Mouse (Mus musculus) E14TG2a.4 (cell line): ENCODE measurements around the gene Ets1.

ENCODE experiments used
- CTCF ChIP-seq: conservative IDR thresholded peaks from 2 replicates; pipeline ENCODE4 v1.5.1; 2014; ENCODE audit warnings: low read length
- NANOG ChIP-seq: IDR thresholded peaks from 2 replicates; pipeline ENCODE4 v1.6.1; 2014; ENCODE audit warnings: borderline replicate concordance, low read length, mixed read lengths

- TF ChIP-seq CTCF (no peak), NANOG (no peak)
Observed at GRCm38 (mm10) chr9:32648286-32648685, 12.3 kb downstream of the Ets1 start.
